Mouse (Mus musculus) embryonic fibroblast, embryonic 13.5 days (primary cell): ENCODE results near the gene Slc26a9.

Experiments used
- CTCF ChIP-seq: IDR thresholded peaks from 2 replicates; pipeline ENCODE4 v1.5.1; 2011; ENCODE audit warnings: mild to moderate bottlenecking, control low read depth, low read length, moderate library complexity, borderline replicate concordance; ENCODE audit not compliant: insufficient read depth
- POLR2A ChIP-seq: IDR thresholded peaks from 2 replicates; pipeline ENCODE4 v1.6.1; 2011; ENCODE audit warnings: low read depth, mild to moderate bottlenecking, control low read depth, low read length, moderate library complexity

DNA sequence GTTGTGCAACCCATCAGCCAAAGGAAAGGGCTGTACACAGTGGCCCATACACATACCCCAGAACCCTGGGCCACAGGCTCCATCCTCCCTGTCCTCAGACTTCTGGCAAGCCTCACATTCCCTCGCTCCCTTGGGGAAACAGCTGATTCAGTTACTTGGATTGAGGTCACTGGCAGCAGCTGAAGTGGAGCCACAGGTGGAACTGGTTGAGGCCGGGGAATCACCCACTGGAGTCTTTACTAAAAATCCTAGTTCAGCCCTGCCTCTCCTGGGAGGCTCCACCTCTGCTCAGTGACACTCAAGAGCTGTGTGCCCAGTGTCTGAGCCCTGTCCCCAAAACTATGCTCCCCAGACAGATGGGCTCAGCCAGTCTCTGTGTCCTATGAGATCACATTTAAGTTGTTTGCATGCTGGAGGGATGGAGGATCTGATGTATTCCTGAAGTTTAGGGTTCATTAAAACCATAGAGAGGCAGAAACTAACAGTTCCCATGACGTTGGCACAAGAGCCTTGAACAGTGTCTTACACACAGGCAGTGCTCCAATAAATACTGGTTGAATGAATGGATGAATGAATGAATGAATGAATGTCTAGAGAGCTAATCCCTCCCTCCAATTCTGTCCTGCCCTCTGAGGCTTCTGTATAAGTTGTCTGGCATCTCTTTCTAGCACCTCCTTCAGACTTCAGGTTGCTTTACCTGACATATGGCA, 7.5 kb downstream of the Slc26a9 start:
- TF ChIP-seq CTCF = no peak
- no peak for TF ChIP-seq POLR2A
